Comparison of ENCODE assay signal across 10 mouse cellular contexts in genomic region chr6:48568036-48568984, GRCm38 (mm10). TPM values are rescaled to one million over a fixed set of nuclear protein-coding genes. Genes with fewer than 3 reads are reported as not detected.
DNase-seq lines count a peak whose midpoint lies in the region; ATAC-seq and TF ChIP-seq lines count a peak whose summit lies in the region.
"Had no signal": no experiment of that assay in that cellular context is flagged by ENCODE, and none has a peak within 500 bp of the region (broad histone marks: within the 10 kb centered on the region; RNA-seq: fewer than 3 reads in every experiment).

No protein-coding gene starts in this region.

- H3K4me2 ChIP-seq in forebrain, postnatal 0 days (ENCODE audit: low read depth), result no peak overlapping the region
- peak overlapping the region; percentile 33; the same call in 1 of the 2 replicates for H3K4me2 ChIP-seq in lung, embryonic 14.5 days

- H3K27me3 ChIP-seq in forebrain, postnatal 0 days (ENCODE audit: insufficient read depth, low read length), result no peaks in the 10 kb centered on the region
- H3K27me3 ChIP-seq in lung, embryonic 14.5 days (ENCODE audit: insufficient read depth, low read length), result no peaks in the 10 kb centered on the region

- H3K4me1 ChIP-seq in forebrain, postnatal 0 days (ENCODE audit: insufficient read depth), result no peaks in the 10 kb centered on the region
- H3K4me1 ChIP-seq in lung, embryonic 14.5 days (ENCODE audit: insufficient read depth), result peaks cover 18% of the 10 kb centered on the region; the same call in 1 of the 2 replicates

- TF ChIP-seq CTCF in forebrain, postnatal 0 days (IDR thresholded peaks at IDR 0.05; ENCODE audit: low read depth), result no peak
- TF ChIP-seq CTCF in lung, embryonic 14.5 days (IDR thresholded peaks at IDR 0.05; ENCODE audit: low read depth), result no peak

- H3K9ac ChIP-seq in forebrain, postnatal 0 days, result no peak overlapping the region
- H3K9ac ChIP-seq in lung, embryonic 14.5 days, result no peak overlapping the region

- 72% methylated on average over 21 of the region's 21 CpGs for WGBS in forebrain, postnatal 0 days
- WGBS in lung, embryonic 14.5 days, result 60% methylated on average over 21 of the region's 21 CpGs

- H3K9me3 ChIP-seq in forebrain, postnatal 0 days (ENCODE audit: low read length), result no peaks in the 10 kb centered on the region
- no peaks in the 10 kb centered on the region for H3K9me3 ChIP-seq in lung, embryonic 14.5 days (ENCODE audit: low read depth, low read length)

- DNase-seq in MN1 (ENCODE audit: low spot score) (peak; percentile 37), adipocyte (ENCODE audit: low spot score) (peak; percentile 55)
- no peak for DNase-seq in forebrain, postnatal 0 days
- peak; percentile 71 for DNase-seq in heart, postnatal 4 days
- peak; percentile 62 for DNase-seq in lung, embryonic 14.5 days
- DNase-seq in thymus, postnatal 10 days (ENCODE audit: low spot score in 2 of 2), result no peak
- DNase-seq in frontal cortex, adult 2 months (ENCODE audit: extremely low spot score in 1 of 2, low spot score in 1 of 2), result no peak

- peak; percentile 18; the same call in 1 of the 2 replicates for ATAC-seq in forebrain, postnatal 0 days
- ATAC-seq in lung, embryonic 14.5 days (ENCODE audit: insufficient read depth), result peak; percentile 28

- no peak overlapping the region for H3K4me3 ChIP-seq in forebrain, postnatal 0 days (ENCODE audit: low read depth, low read length)
- H3K4me3 ChIP-seq in lung, embryonic 14.5 days (ENCODE audit: low read depth, low read length), result no peak overlapping the region

- peaks cover 15% of the 10 kb centered on the region; the same call in 1 of the 2 replicates for H3K36me3 ChIP-seq in forebrain, postnatal 0 days (ENCODE audit: insufficient read depth)
- H3K36me3 ChIP-seq in lung, embryonic 14.5 days (ENCODE audit: insufficient read depth), result no peaks in the 10 kb centered on the region; the same call in 1 of the 2 replicates

- no peak overlapping the region for H3K27ac ChIP-seq in forebrain, postnatal 0 days (ENCODE audit: low read depth, low read length)
- H3K27ac ChIP-seq in lung, embryonic 14.5 days (ENCODE audit: low read depth), result no peak overlapping the region

RNA-seq across cellular contexts. Expression of gene Rarres2, which starts 4.3 kb away (rescaled TPM):
- total RNA-seq in forebrain, postnatal 0 days (2014; rRNA removed), result 8.0 and 9.1 TPM in 2 replicates
- polyA plus RNA-seq in forebrain, postnatal 0 days (2015; fragmentation: Nextera tagmentation; extraction: Ambion mirVana), result 12.0 and 13.1 TPM in 2 replicates
- total RNA-seq in heart, postnatal 4 days (2021), result 10 to 100 TPM; 69.3 to 70.3 TPM
- polyA plus RNA-seq in lung, embryonic 14.5 days (2014; fragmentation: Nextera tagmentation; extraction: Ambion mirVana), result 43.1 and 47.0 TPM in 2 replicates
- 12.8 and 19.2 TPM in 2 replicates for polyA plus RNA-seq in frontal cortex, adult 2 months (2012; rRNA removed)

RNA-seq across cellular contexts. Expression of gene Lrrc61, which starts 13.7 kb away (rescaled TPM):
- 27.5 and 28.7 TPM in 2 replicates for total RNA-seq in forebrain, postnatal 0 days (2014; rRNA removed)
- polyA plus RNA-seq in forebrain, postnatal 0 days (2015; fragmentation: Nextera tagmentation; extraction: Ambion mirVana), result 16.8 and 20.9 TPM in 2 replicates
- total RNA-seq in heart, postnatal 4 days (2021), result 1 to 10 TPM; 7.5 to 9.1 TPM
- 5.4 and 7.8 TPM in 2 replicates for polyA plus RNA-seq in lung, embryonic 14.5 days (2014; fragmentation: Nextera tagmentation; extraction: Ambion mirVana)
- 25.4 and 29.2 TPM in 2 replicates for polyA plus RNA-seq in frontal cortex, adult 2 months (2012; rRNA removed)

RNA-seq across cellular contexts. Expression of gene Gm45021, which starts 21.1 kb away (rescaled TPM):
- 1.2 TPM in 1 of 2 replicates, not detected in the other for total RNA-seq in forebrain, postnatal 0 days (2014; rRNA removed)
- not detected in 2 replicates for polyA plus RNA-seq in forebrain, postnatal 0 days (2015; fragmentation: Nextera tagmentation; extraction: Ambion mirVana)
- not detected for total RNA-seq in heart, postnatal 4 days (2021)
- polyA plus RNA-seq in lung, embryonic 14.5 days (2014; fragmentation: Nextera tagmentation; extraction: Ambion mirVana), result not detected in 2 replicates
- not detected in 2 replicates for polyA plus RNA-seq in frontal cortex, adult 2 months (2012; rRNA removed)
- total RNA-seq: adrenal gland, postnatal 4 days; layer of hippocampus, postnatal 10 days had no signal
- polyA plus RNA-seq: spleen, adult 2 months had no signal

RNA-seq across cellular contexts. Expression of gene Repin1, which starts 25.4 kb away (rescaled TPM):
- total RNA-seq in forebrain, postnatal 0 days (2014; rRNA removed), result 40.7 and 55.0 TPM in 2 replicates
- polyA plus RNA-seq in forebrain, postnatal 0 days (2015; fragmentation: Nextera tagmentation; extraction: Ambion mirVana), result 26.4 and 29.3 TPM in 2 replicates
- 10 to 100 TPM; 30.4 to 31.2 TPM for total RNA-seq in heart, postnatal 4 days (2021)
- polyA plus RNA-seq in lung, embryonic 14.5 days (2014; fragmentation: Nextera tagmentation; extraction: Ambion mirVana), result 30.3 and 31.5 TPM in 2 replicates
- 85.2 and 91.0 TPM in 2 replicates for polyA plus RNA-seq in frontal cortex, adult 2 months (2012; rRNA removed)

RNA-seq across cellular contexts. Expression of gene Gm44965, which starts 25.4 kb away (rescaled TPM):
- not detected in 2 replicates for total RNA-seq in forebrain, postnatal 0 days (2014; rRNA removed)
- polyA plus RNA-seq in forebrain, postnatal 0 days (2015; fragmentation: Nextera tagmentation; extraction: Ambion mirVana), result 1.2 TPM in 1 of 2 replicates, not detected in the other
- total RNA-seq in heart, postnatal 4 days (2021), result not detected
- not detected in 2 replicates for polyA plus RNA-seq in lung, embryonic 14.5 days (2014; fragmentation: Nextera tagmentation; extraction: Ambion mirVana)
- polyA plus RNA-seq in frontal cortex, adult 2 months (2012; rRNA removed), result not detected in 2 replicates
- total RNA-seq: layer of hippocampus, postnatal 10 days had no signal
- polyA plus RNA-seq: spleen, adult 2 months had no signal

Comparison
In these comparisons a context has a peak if more than half of its experiments do, and no peak if none do; other contexts are left out.
1. DNase-seq: peak in MN1 (single experiment), adipocyte (single experiment), heart, postnatal 4 days (single experiment) and lung, embryonic 14.5 days (single experiment); none in forebrain, postnatal 0 days (single experiment), thymus, postnatal 10 days (0 of 2) and frontal cortex, adult 2 months (0 of 2).